Mouse (Mus musculus) forebrain, embryonic 16.5 days (tissue): ENCODE results near the gene Tex9. TPM values are rescaled to one million over a fixed set of nuclear protein-coding genes. Genes with fewer than 3 reads are reported as not detected.

Experiments
- ATAC-seq: fragments of 200-750 bp; cut with Nextera tagmentation; 2 replicates; pipeline ENCODE4 v1.8.0; 2017; ENCODE audit warnings: mild to moderate bottlenecking, moderate library complexity
- H3K27ac ChIP-seq: fragments of 300-500 bp; sonication (generic); 2 replicates; pipeline ENCODE4 v1.5.1; 2014; ENCODE audit warnings: low read length, control low read depth
- H3K27me3 ChIP-seq: fragments of 300-500 bp; sonication (generic); replicated peaks from 2 replicates; pipeline ENCODE4 v1.6.1; 2014; ENCODE audit warnings: low read length; ENCODE audit not compliant: control insufficient read depth, insufficient read depth
- H3K36me3 ChIP-seq: fragments of 300-500 bp; sonication (generic); 2 replicates; pipeline ENCODE4 v1.6.1; 2014; ENCODE audit not compliant: control insufficient read depth, insufficient read depth
- H3K4me1 ChIP-seq: fragments of 300-500 bp; sonication (generic); replicated peaks from 2 replicates; pipeline ENCODE4 v1.6.1; 2014; ENCODE audit warnings: low read length; ENCODE audit not compliant: control insufficient read depth, insufficient read depth
- H3K4me2 ChIP-seq: fragments of 300-500 bp; sonication (generic); 2 replicates; pipeline ENCODE4 v1.6.1; 2014; ENCODE audit warnings: mild to moderate bottlenecking, low read length, control low read depth
- H3K4me3 ChIP-seq: fragments of 300-500 bp; sonication (generic); replicated peaks from 2 replicates; pipeline ENCODE4 v1.5.1; 2014; ENCODE audit warnings: mild to moderate bottlenecking, low read length, control low read depth
- H3K9ac ChIP-seq: fragments of 300-500 bp; sonication (generic); replicated peaks from 2 replicates; pipeline ENCODE4 v1.6.1; 2014; ENCODE audit warnings: low read depth, low read length, control low read depth
- H3K9me3 ChIP-seq: fragments of 300-500 bp; sonication (generic); 2 replicates; pipeline ENCODE4 v1.6.1; 2016; ENCODE audit warnings: low read length; ENCODE audit not compliant: control insufficient read depth
- WGBS: fragments of 180-500 bp; shearing (Covaris S2); extraction: QIAGEN DNeasy Blood & Tissue Kit; methylation state at CpG from one replicate; pipeline ENCODE4 v1.1.7; 2014; 5-methylcytosine and 5-hydroxymethylcytosine counted together
- polyA plus RNA-seq: library from polyadenylated mRNA; unstranded; fragments of >200 nt; fragmentation: Nextera tagmentation; extraction: Ambion mirVana; gene quantifications from 2 replicates; pipeline ENCODE4 v1.2.1, GENCODE M21; 2015

The Tex9 gene
- polyA plus RNA-seq, 1 experiment from 2014 or later, result 33.3 TPM

DNA sequence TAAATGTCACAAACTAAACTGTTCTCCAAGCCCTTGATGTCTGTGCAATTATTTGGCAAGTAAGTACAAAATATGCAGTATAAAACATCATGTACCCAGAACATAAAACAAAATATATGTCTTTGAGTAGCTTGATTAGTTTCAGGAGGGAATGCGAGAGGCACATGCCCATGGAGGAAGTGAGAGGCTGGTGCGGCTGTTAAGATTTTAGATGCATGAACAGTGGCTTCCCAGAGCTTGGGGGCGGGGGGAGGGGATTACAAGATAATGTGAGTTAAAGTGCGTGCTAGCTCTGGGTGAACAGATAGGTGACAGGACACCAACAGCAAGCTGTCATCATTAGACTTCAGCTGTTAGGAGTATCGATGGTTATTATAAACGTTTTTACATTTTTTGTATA is 40.9 kb downstream of the Tex9 start:
- Histone ChIP-seq H3K27me3 (no peaks in the 10 kb centered on the region), H3K9ac (no peak overlapping the region), H3K4me2 (no peak overlapping the region), H3K36me3 (no peaks in the 10 kb centered on the region), H3K9me3 (no peaks in the 10 kb centered on the region), H3K4me1 (no peaks in the 10 kb centered on the region), H3K4me3 (no peak overlapping the region), H3K27ac (no peak overlapping the region)
- ATAC-seq, result no peak
- 90% methylated on average over 6 of the region's 6 CpGs for WGBS

DNA sequence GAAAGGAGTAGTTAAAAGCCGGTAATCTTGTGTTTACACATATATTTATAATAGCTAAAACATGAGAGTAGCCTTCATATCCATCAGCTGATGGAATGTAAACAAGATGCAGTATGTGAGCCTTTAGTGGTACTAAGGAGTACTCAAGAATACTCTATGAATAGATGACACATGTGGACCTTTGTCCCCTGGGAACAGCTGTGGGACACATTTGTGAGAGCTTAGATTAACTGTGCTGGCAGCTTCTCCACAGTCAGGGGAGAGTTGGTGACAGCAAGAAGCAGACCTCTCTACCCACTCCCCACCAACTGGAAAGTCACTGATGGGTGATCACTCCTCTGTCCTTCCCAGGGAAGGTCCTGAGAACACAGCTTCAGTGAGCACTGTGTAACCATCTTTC is 41.6 kb downstream of the Tex9 start:
- WGBS, result 94% methylated on average over 1 of the region's 1 CpGs
- Histone ChIP-seq H3K36me3 (no peaks in the 10 kb centered on the region), H3K4me2 (no peak overlapping the region), H3K4me3 (no peak overlapping the region), H3K27me3 (no peaks in the 10 kb centered on the region), H3K4me1 (no peaks in the 10 kb centered on the region), H3K9me3 (no peaks in the 10 kb centered on the region), H3K27ac (no peak overlapping the region), H3K9ac (no peak overlapping the region)
- no peak for ATAC-seq

DNA sequence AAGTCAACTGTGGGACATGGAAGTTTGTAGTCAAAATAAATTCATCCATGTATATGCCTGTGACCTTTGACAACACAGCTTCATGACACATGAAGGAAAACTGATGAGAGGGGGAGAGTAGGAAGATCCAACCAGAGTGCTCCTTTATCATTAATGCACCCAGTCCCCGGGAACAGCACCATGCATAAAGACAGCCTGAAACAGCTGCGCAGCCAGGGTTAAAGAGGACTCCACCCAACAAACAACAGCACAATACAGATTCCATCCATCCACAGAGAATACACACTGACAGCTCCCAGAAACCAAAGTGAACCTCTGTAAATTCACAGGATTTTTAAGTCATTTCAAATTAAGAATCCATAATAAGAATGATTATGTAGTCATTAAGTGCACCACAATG is 42.2 kb downstream of the Tex9 start:
- no peaks in the 10 kb centered on the region for H3K36me3 ChIP-seq
- no peaks in the 10 kb centered on the region for H3K9me3 ChIP-seq
- WGBS, result 96% methylated on average over 2 of the region's 2 CpGs

DNA sequence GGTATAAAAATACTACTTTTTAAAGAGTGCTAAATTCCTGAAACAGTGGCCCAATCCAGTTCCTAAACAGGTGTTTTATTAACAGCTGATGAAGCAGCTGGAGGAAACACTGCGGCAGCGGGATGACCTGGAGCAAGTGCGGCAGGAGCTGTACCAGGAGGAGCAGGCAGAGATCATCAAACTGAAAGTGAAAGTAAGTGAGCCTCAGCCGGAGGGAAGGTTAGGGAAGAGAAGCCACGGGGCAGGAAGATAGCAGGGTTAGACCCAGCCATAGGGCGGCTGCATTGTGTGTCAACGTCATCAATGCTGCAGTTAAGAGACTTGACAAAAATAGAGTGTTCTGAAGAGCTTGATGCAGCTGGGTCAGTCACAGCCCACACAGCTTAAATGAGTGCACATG is 42.6 kb downstream of the Tex9 start:
- H3K27ac ChIP-seq, result no peak overlapping the region
- H3K9ac ChIP-seq, result no peak overlapping the region
- no peak overlapping the region for H3K4me2 ChIP-seq
- no peak for ATAC-seq
- no peaks in the 10 kb centered on the region for H3K36me3 ChIP-seq
- no peaks in the 10 kb centered on the region for H3K4me1 ChIP-seq
- no peak overlapping the region for H3K4me3 ChIP-seq
- no peaks in the 10 kb centered on the region for H3K9me3 ChIP-seq
- no peaks in the 10 kb centered on the region for H3K27me3 ChIP-seq
- WGBS, result 86% methylated on average over 7 of the region's 7 CpGs

More for the DNA sequence above, 42.2 kb downstream of the Tex9 start:
- Histone ChIP-seq H3K4me1 (no peaks in the 10 kb centered on the region), H3K4me2 (no peak overlapping the region), H3K9ac (no peak overlapping the region), H3K4me3 (no peak overlapping the region), H3K27ac (no peak overlapping the region), H3K27me3 (no peaks in the 10 kb centered on the region)
- ATAC-seq, result no peak

DNA sequence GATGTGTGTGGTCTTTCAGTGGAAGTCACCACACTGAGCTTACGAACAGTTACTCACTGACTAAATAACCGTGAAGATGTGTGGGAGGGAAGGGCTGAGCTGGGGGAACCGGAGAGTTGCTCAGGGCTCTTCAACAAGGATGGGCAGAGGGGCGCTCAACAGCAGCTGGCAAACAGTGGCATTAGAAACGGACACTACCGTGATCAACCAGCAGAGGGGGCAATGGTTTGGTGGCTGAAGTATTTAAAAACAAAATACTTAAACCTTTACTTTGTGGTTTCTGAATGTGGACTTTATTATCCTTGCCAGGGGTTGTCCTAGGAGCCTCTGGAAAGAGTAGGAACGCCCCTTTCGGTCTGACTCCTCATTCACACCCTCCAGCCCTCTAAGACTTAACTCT is 44.0 kb downstream of the Tex9 start:
- H3K9ac ChIP-seq, result no peak overlapping the region
- H3K27me3 ChIP-seq, result no peaks in the 10 kb centered on the region
- H3K27ac ChIP-seq, result no peak overlapping the region
- H3K4me1 ChIP-seq, result no peaks in the 10 kb centered on the region
- no peaks in the 10 kb centered on the region for H3K9me3 ChIP-seq
- no peak for ATAC-seq
- H3K4me3 ChIP-seq, result no peak overlapping the region
- WGBS, result 58% methylated on average over 8 of the region's 8 CpGs
- no peak overlapping the region for H3K4me2 ChIP-seq
- H3K36me3 ChIP-seq, result no peaks in the 10 kb centered on the region

DNA sequence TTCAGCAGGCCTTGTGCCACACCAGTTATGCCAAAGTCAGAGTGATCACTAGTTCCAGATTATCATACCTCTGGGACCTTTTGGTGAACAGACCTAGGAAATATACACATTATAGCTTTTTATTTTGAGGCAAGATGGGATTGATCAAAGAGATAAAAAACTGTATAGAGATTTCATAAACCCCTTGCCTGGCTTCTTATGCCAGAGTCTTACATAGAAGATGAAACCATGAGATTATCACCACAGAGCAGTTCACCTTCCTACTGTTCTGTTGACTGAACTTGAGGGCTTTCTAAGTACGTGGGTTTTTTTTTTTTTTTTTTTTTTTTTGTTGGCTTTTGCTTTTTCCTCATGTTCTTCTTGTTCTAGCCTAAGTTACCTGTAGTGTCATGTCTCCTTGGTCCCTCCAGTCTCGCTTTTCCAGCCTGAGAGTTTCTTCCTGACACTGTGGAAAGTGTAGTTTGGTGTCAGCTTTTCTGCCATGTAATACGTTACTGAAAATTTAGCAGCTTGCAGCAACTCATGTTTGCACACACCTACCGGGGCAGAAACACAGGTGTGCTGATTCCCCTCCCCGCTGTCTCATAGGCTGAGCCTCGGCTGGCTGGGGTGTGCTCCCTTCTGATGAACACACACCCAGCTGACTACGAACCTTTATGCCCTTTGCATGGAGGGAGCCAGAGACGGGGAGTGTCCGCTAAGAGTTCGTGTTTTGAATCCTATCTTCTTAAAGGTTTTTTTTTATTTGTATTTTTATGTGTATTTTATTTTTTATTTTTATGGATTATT is 49.9 kb downstream of the Tex9 start:
- H3K27ac ChIP-seq, result no peak overlapping the region
- peaks cover 12% of the 10 kb centered on the region for H3K4me1 ChIP-seq
- H3K4me3 ChIP-seq, result no peak overlapping the region
- no peaks in the 10 kb centered on the region for H3K9me3 ChIP-seq
- no peaks in the 10 kb centered on the region for H3K36me3 ChIP-seq
- ATAC-seq, result no peak
- 92% methylated on average over 10 of the region's 10 CpGs for WGBS
- H3K9ac ChIP-seq, result no peak overlapping the region
- H3K27me3 ChIP-seq, result no peaks in the 10 kb centered on the region
- no peak overlapping the region for H3K4me2 ChIP-seq

DNA sequence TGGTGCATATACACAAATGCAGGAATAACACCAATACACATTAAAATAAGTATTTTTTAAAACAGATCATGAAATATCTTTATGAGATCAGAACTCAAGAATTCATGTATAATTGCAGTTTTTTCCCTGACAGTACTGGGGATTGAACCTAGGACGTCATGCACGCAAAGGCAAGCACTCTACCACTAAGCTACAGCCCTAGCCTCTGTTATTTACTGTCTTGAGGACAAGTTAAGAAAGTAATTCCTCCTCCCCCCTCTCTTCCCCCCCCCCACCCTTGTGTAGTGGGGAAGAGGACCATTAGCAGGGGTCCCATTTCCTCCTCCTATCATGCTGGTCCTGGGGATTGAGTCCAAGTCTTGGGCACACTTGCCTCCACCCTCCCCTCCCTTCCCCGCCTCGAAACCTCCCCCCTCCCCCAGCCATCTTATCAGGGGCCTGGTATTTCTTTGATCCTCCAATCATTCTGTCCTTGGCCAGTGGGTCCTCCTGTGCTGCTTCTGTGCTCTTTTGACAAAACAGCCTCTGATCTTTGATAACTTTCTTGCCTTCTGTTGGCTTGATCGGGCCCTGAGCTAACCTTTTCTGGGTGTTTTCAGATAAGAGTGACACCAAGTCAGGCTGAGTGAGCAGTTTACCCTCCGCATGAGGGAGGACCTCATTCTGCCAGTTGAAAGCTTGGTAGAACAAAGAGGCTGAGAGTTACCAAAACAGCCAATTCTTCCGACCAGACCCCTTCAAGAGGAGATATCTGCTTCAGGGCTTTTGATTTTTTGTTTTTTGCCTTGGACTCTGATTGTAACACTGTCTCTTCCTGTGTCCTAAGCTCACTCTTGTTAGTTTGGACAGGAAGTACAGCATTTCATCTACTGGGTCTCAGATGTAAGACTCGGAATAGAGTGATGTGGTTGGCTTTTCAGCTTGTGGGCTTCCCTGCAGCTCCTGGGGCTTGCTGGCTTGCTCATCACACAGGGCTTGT is 50.8 kb downstream of the Tex9 start:
- peaks cover 12% of the 10 kb centered on the region for H3K4me1 ChIP-seq
- no peaks in the 10 kb centered on the region for H3K36me3 ChIP-seq
- no peak overlapping the region for H3K4me3 ChIP-seq
- H3K9ac ChIP-seq, result no peak overlapping the region
- WGBS, result 77% methylated on average over 8 of the region's 8 CpGs
- H3K27me3 ChIP-seq, result no peaks in the 10 kb centered on the region
- H3K4me2 ChIP-seq, result no peak overlapping the region
- ATAC-seq, result no peak
- H3K9me3 ChIP-seq, result no peaks in the 10 kb centered on the region
- no peak overlapping the region for H3K27ac ChIP-seq

DNA sequence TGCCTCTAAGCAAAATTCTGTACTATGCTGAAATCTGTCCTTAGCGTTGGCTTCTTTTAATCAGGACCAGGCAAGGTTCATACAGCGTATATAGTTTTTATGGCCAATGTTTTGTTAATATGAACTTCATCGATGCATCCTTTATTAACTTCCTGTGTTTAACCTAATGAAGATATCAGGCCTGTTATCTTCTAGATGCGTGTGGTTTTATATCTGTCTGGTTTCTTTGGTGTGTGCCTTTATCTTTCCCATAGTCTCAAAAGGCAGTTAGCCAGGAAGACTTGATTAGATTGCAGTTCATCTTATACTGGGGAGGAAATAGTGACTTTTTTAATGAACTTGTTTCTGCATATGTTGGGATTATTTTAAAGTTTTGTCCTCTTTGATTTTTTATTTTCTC is 51.7 kb downstream of the Tex9 start:
- no peaks in the 10 kb centered on the region for H3K27me3 ChIP-seq
- no peak for ATAC-seq
- 96% methylated on average over 4 of the region's 4 CpGs for WGBS
- H3K9me3 ChIP-seq, result no peaks in the 10 kb centered on the region
- H3K9ac ChIP-seq, result no peak overlapping the region
- H3K4me2 ChIP-seq, result no peak overlapping the region
- no peak overlapping the region for H3K4me3 ChIP-seq
- peaks cover 12% of the 10 kb centered on the region for H3K4me1 ChIP-seq
- no peaks in the 10 kb centered on the region for H3K36me3 ChIP-seq
- no peak overlapping the region for H3K27ac ChIP-seq

DNA sequence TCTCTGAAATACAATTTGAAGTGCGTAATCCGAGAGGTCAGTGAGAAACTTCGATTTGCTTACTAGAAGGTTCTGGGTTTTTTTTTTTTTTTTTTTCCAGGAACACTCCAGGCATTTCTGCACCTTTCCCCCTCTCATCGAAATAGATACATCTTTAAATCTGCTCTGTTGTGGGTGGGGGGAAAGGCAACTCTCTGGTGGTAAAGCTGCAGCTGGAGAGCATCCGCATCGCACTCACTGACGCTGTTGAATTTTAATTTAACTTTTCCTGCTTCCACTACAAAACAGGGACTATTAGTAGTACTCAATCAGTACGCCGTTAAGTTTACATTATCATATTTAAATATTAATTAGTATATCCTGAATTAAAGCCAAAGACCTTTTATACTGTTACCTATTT is 53.3 kb downstream of the Tex9 start:
- WGBS, result 2% methylated on average over 9 of the region's 9 CpGs
- Histone ChIP-seq H3K4me3 (peak overlapping the region; percentile 89), H3K4me2 (peak overlapping the region; percentile 85), H3K9me3 (no peaks in the 10 kb centered on the region), H3K27me3 (no peaks in the 10 kb centered on the region), H3K36me3 (no peaks in the 10 kb centered on the region), H3K27ac (no peak overlapping the region), H3K9ac (peak overlapping the region; percentile 68), H3K4me1 (peaks cover 12% of the 10 kb centered on the region)
- ATAC-seq, result no peak
